Mouse (Mus musculus) forebrain, embryonic 10.5 days (tissue): ENCODE data around the gene Cebpe. TPM values are rescaled to one million over a fixed set of nuclear protein-coding genes. Genes with fewer than 3 reads are reported as not detected.
A peak's percentile ranks its signal among the peaks of the same experiment; 100 is the strongest.

Experiments used
- DNase-seq: peaks from one replicate; pipeline ENCODE4 v3.0.0-alpha.2; 2017; ENCODE audit warnings: low spot score; ENCODE audit errors: extremely low spot score
- H3K27ac ChIP-seq: fragments of 300-500 bp; sonication (generic); 2 replicates; pipeline ENCODE4 v1.5.1; 2016; ENCODE audit warnings: mild to moderate bottlenecking
- H3K27me3 ChIP-seq: fragments of 300-500 bp; sonication (generic); 2 replicates; pipeline ENCODE4 v1.6.1; 2016; ENCODE audit warnings: mild to moderate bottlenecking; ENCODE audit not compliant: poor library complexity, severe bottlenecking
- H3K36me3 ChIP-seq: fragments of 300-500 bp; sonication (generic); replicated peaks from 2 replicates; pipeline ENCODE4 v1.6.1; 2016; ENCODE audit warnings: mild to moderate bottlenecking, moderate library complexity
- H3K4me1 ChIP-seq: fragments of 300-500 bp; sonication (generic); 2 replicates; pipeline ENCODE4 v1.6.1; 2016
- H3K4me3 ChIP-seq: fragments of 300-500 bp; sonication (generic); 2 replicates; pipeline ENCODE4 v1.5.1; 2016; ENCODE audit warnings: mild to moderate bottlenecking, moderate library complexity
- H3K9me3 ChIP-seq: fragments of 300-500 bp; sonication (generic); 2 replicates; pipeline ENCODE4 v1.6.1; 2016; ENCODE audit warnings: mild to moderate bottlenecking, moderate library complexity
- WGBS: fragments of 180-500 bp; shearing (Covaris S2); methylation state at CpG from one replicate; pipeline ENCODE4 v1.1.7; 2016; 5-methylcytosine and 5-hydroxymethylcytosine counted together
- polyA plus RNA-seq: library from polyadenylated mRNA; unstranded; fragments of >200 nt; fragmentation: Nextera tagmentation; extraction: Ambion mirVana; gene quantifications from 2 replicates; pipeline ENCODE4 v1.2.1, GENCODE M21; 2016

Gene Cebpe
- polyA plus RNA-seq, 1 experiment from 2014 or later = not detected

- H3K36me3 ChIP-seq = no peaks in the 10 kb centered on the region
- H3K4me3 ChIP-seq = peak overlapping the region; percentile 42
- 3% methylated on average over 15 of the region's 15 CpGs for WGBS
- no peak overlapping the region for H3K27ac ChIP-seq
- peaks cover 35% of the 10 kb centered on the region for H3K27me3 ChIP-seq
- H3K4me1 ChIP-seq = peaks cover 27% of the 10 kb centered on the region
- H3K9me3 ChIP-seq = no peaks in the 10 kb centered on the region
- DNase-seq = no peak
Measured at GRCm38 (mm10) chr14:54714617-54715081, 2.7 kb upstream of the Cebpe start.

DNA sequence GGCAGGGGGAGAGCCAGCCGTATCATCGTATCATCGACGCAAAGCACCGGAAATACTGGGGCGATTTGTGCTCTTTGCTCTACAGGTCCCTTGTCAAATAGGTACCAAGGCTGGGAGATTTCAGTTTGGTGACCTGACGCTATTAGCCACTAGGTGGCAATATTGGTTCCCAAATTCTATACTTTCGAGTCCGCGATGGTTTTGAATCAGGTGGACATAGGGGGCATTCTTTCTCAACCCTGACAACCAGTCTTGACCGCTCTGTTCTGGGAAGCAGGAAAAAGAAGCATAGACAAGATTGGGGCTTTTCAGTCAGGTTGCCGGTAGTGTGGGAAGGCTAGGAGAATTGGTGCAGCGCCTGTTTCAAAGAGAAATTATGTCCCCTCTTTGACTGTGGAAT lies 2.1 kb upstream of the Cebpe start:
- H3K36me3 ChIP-seq = no peaks in the 10 kb centered on the region
- 1% methylated on average over 13 of the region's 13 CpGs for WGBS
- no peaks in the 10 kb centered on the region for H3K9me3 ChIP-seq
- peak; percentile 65 for DNase-seq
- peaks cover 27% of the 10 kb centered on the region for H3K4me1 ChIP-seq
- peak overlapping the region; percentile 42 for H3K4me3 ChIP-seq
- peaks cover 35% of the 10 kb centered on the region for H3K27me3 ChIP-seq
- no peak overlapping the region for H3K27ac ChIP-seq

DNA sequence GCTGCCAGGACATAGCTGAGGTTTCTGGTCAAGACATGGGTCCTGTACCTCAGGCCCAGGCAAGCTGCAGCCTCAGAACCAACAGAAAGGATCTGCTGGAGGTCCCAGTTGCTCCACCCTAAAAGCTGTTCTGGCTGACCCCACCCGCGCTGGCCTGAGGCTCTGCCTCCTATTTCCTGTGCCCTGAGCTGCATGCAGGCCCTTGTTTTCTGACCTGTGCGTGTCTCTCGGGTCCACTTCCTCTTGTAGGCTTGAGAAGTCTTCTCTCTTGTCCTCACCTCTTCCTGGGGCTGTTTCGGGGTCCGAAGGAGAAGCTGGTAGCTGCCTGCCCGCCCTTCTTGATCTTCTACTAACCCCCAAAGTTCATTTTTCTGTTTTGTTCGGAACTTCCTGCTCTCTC lies 887 bp upstream of the Cebpe start:
- 66% methylated on average over 8 of the region's 8 CpGs for WGBS

DNA sequence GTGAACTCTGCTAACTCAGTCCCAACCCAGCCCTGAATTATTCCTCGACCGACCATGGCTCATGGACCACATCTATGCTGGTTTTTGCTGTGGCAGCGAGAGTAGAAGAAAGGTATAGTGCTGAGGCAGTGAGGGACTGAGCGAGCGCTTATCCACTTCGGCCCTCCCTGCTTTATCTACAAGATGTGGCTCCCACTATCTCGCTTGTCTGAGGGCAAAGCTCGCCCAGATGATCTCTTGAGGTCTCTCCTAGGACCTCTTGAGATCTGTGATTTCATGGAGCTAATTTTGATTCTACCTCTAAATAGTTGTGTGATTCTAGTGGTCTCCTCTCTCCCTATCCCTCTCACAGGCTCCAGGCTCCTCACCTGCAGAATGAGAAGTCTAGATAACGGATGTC lies 2.9 kb downstream of the Cebpe start:
- peaks cover 30% of the 10 kb centered on the region for H3K4me1 ChIP-seq
- no peak for DNase-seq
- no peaks in the 10 kb centered on the region for H3K9me3 ChIP-seq
- no peak overlapping the region for H3K4me3 ChIP-seq
- H3K27ac ChIP-seq = no peak overlapping the region
- WGBS = 86% methylated on average over 9 of the region's 9 CpGs
- H3K27me3 ChIP-seq = 0 out of 2 replicates have a peak, but pooled peaks cover 23% of the 10 kb centered on the region
- no peaks in the 10 kb centered on the region for H3K36me3 ChIP-seq

More for the DNA sequence above, 887 bp upstream of the Cebpe start:
- no peak for DNase-seq
- no peaks in the 10 kb centered on the region for H3K9me3 ChIP-seq
- H3K4me3 ChIP-seq = no peak overlapping the region
- H3K4me1 ChIP-seq = peaks cover 27% of the 10 kb centered on the region
- H3K27me3 ChIP-seq = peaks cover 39% of the 10 kb centered on the region
- no peak overlapping the region for H3K27ac ChIP-seq
- no peaks in the 10 kb centered on the region for H3K36me3 ChIP-seq

GRCm38 (mm10) chr14:54706589-54707320 lies 5.2 kb downstream of the Cebpe start:
- no peak for DNase-seq
- peaks cover 26% of the 10 kb centered on the region; the same call in 1 of the 2 replicates for H3K27me3 ChIP-seq
- peaks cover 23% of the 10 kb centered on the region for H3K4me1 ChIP-seq
- H3K27ac ChIP-seq = no peak overlapping the region
- WGBS = 62% methylated on average over 16 of the region's 17 CpGs
- no peaks in the 10 kb centered on the region for H3K36me3 ChIP-seq
- no peaks in the 10 kb centered on the region for H3K9me3 ChIP-seq
- no peak overlapping the region for H3K4me3 ChIP-seq

DNA sequence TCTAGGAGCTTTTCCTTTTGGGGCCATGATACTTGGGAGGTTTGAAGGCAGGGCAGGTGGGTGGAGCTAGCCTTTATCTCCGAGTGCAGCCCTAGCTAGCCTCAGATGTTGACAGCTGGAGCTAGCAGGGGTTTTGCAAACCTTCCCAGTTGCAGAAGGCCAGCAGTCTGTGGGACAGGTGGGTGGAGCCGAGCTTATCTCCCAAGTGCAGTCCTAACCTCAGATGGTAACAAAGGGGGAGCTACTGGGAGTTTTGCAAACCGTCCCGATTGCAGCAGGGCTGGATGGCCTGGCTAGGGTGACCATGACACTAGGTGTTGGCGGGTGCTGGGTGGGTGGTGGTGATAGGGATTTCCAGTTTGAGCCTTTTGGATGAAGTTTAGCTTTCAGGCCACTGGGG lies 6.1 kb downstream of the Cebpe start:
- Histone ChIP-seq H3K27me3 (peaks cover 25% of the 10 kb centered on the region; the same call in 1 of the 2 replicates), H3K36me3 (no peaks in the 10 kb centered on the region), H3K27ac (no peak overlapping the region), H3K9me3 (no peaks in the 10 kb centered on the region), H3K4me3 (no peak overlapping the region), H3K4me1 (peaks cover 23% of the 10 kb centered on the region)
- no peak for DNase-seq
- 59% methylated on average over 5 of the region's 5 CpGs for WGBS

DNA sequence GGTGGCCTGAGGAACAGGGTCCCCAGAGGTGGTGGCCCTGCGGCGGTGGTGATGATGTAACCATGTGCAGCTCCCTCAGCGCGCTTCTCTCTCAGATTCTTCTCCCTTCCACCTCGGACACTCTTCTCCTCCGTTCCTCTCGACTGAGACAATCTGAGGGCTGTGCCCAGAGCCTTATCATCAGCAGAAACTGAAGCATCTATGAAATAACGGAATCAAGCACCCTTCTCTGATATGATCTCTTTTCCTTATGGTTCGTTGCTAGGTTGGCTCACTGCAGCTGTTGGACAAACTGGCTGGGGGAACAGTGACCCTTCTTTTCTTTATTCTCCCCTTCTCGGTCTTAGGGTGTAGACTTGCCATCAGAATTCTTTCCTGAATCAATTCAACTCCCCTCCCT lies 8.8 kb downstream of the Cebpe start:
- WGBS = 74% methylated on average over 10 of the region's 10 CpGs
- H3K9me3 ChIP-seq = no peaks in the 10 kb centered on the region

DNA sequence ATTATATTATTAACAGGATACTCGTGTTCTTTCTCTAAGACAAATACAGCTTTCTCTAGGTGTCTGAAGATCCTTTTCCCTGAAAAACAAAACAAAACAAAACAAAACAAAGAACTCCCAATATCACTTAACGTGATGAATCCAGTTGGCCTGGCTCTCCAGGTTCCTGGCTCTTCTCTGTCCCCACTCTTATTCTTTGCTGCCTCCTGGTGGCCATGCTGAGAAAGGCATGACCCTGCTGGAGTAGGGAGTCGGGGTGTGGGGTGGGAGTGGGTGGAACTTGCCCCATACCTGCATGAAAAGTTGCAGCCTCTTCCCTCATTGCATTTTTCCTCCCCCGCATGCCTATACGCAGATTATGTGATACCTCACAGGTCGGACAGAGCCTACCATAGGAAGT lies 10.7 kb downstream of the Cebpe start:
- WGBS = 10% methylated on average over 6 of the region's 6 CpGs
- H3K27me3 ChIP-seq = peaks cover 13% of the 10 kb centered on the region; the same call in 1 of the 2 replicates
- DNase-seq = peak; percentile 71
- no peaks in the 10 kb centered on the region for H3K36me3 ChIP-seq
- 0 out of 2 replicates have a peak, but pooled peaks cover under 1% of the 10 kb centered on the region for H3K4me1 ChIP-seq
- H3K27ac ChIP-seq = no peak overlapping the region
- H3K9me3 ChIP-seq = no peaks in the 10 kb centered on the region
- H3K4me3 ChIP-seq = no peak overlapping the region

More for the DNA sequence above, 8.8 kb downstream of the Cebpe start:
- Histone ChIP-seq H3K4me1 (peaks cover 14% of the 10 kb centered on the region), H3K4me3 (no peak overlapping the region), H3K27ac (no peak overlapping the region), H3K36me3 (no peaks in the 10 kb centered on the region), H3K27me3 (peaks cover 18% of the 10 kb centered on the region; the same call in 1 of the 2 replicates)
- DNase-seq = no peak

- DNase-seq = no peak
- H3K27me3 ChIP-seq = peaks cover 13% of the 10 kb centered on the region; the same call in 1 of the 2 replicates
- WGBS = 66% methylated on average over 3 of the region's 3 CpGs
Measured at GRCm38 (mm10) chr14:54699586-54699985, 12.4 kb downstream of the Cebpe start.

DNA sequence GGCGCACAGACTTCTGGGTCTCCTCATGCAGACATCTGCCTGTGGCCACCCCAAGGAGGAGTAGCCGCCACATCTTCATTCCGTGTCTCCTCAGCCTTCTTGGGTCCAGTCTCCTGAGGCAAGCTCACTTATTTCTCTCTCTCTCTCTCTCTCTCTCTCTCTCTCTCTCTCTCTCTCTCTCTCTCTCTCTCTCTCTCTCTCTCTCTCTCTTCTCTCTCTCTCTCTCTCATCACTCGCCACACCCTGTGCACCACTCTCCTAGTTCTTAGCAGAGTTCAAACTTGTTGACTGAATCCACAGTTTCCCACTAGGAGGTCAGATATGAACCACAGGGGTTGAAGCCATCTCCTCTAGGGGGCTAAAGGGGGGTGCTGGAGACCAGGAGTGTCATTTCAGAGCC lies 13.2 kb downstream of the Cebpe start, which contains the start of gene Gm29776:
Gene Gm29776, minus strand, starts transcription at position 101 of the 400 bp plus-strand sequence.
- Histone ChIP-seq H3K27me3 (peaks cover 13% of the 10 kb centered on the region; the same call in 1 of the 2 replicates), H3K36me3 (peaks cover 5% of the 10 kb centered on the region), H3K27ac (no peak within 1 kb of the TSS; the same call in 1 of the 2 replicates), H3K4me1 (no peaks in the 10 kb centered on the region), H3K4me3 (no peak within 1 kb of the TSS), H3K9me3 (no peaks in the 10 kb centered on the region)
- 88% methylated on average over 4 of the region's 4 CpGs for WGBS
- DNase-seq = no peak

More at GRCm38 (mm10) chr14:54699586-54699985, 12.4 kb downstream of the Cebpe start:
- H3K36me3 ChIP-seq = no peaks in the 10 kb centered on the region
- H3K4me1 ChIP-seq = no peaks in the 10 kb centered on the region
- H3K9me3 ChIP-seq = no peaks in the 10 kb centered on the region
- no peak overlapping the region for H3K27ac ChIP-seq
- H3K4me3 ChIP-seq = no peak overlapping the region

GRCm38 (mm10) chr14:54696752-54697151 lies 15.2 kb downstream of the Cebpe start:
- Histone ChIP-seq H3K4me3 (no peak overlapping the region), H3K27ac (no peak overlapping the region), H3K36me3 (peaks cover 20% of the 10 kb centered on the region), H3K27me3 (no peaks in the 10 kb centered on the region), H3K9me3 (no peaks in the 10 kb centered on the region), H3K4me1 (no peaks in the 10 kb centered on the region)
- 86% methylated on average over 4 of the region's 4 CpGs for WGBS
- no peak for DNase-seq

DNA sequence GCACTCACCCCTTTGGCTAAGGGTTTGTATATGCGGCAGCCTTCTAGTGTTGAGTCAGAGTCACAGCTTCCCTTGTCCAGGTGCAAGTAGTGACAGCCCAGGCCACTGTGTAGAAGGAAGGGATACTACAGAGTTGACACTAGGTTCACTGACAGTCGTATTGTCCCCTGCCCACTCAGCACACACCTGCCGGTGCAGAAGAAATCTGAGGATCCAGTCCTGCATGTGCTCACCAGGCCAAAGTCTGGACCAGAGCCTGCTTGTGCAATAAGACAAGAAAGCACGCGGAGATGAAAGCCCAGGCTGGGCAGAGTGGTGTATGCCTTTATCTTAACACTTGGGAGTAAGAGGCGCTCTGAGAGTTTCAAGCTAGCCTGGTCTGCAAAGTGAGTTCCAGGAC lies 16.9 kb downstream of the Cebpe start:
- no peak for DNase-seq
- Histone ChIP-seq H3K27ac (no peak overlapping the region), H3K36me3 (peaks cover 31% of the 10 kb centered on the region), H3K9me3 (no peaks in the 10 kb centered on the region), H3K27me3 (no peaks in the 10 kb centered on the region), H3K4me1 (no peaks in the 10 kb centered on the region), H3K4me3 (no peak overlapping the region)
- 86% methylated on average over 6 of the region's 6 CpGs for WGBS

GRCm38 (mm10) chr14:54687251-54687650 lies 24.7 kb downstream of the Cebpe start:
- Histone ChIP-seq H3K27me3 (no peaks in the 10 kb centered on the region), H3K27ac (peak overlapping the region; percentile 98), H3K4me3 (peak overlapping the region; percentile 86), H3K4me1 (peaks cover 31% of the 10 kb centered on the region), H3K9me3 (no peaks in the 10 kb centered on the region), H3K36me3 (peaks cover 54% of the 10 kb centered on the region)
- 10% methylated on average over 8 of the region's 8 CpGs for WGBS
- DNase-seq = no peak
